Mouse (Mus musculus): Measurements from ENCODE around the gene Sh3rf1.
"Not testable (repeated sequence)": the region's sequence is repeated elsewhere in the genome, so short reads cannot be mapped to it uniquely, and the experiment has no call there.

The Sh3rf1 gene

GRCm38 (mm10) chr8:61374059-61374755, 150.5 kb downstream of the Sh3rf1 start:
- no peak for DNase-seq (ENCODE audit: low spot score)

GRCm38 (mm10) chr8:61375205-61375604, 151.5 kb downstream of the Sh3rf1 start:
- DNase-seq (ENCODE audit: low spot score): no peak

GRCm38 (mm10) chr8:61378847-61379698, 155.4 kb downstream of the Sh3rf1 start:
- DNase-seq (ENCODE audit: low spot score): no peak

GRCm38 (mm10) chr8:61384536-61384935, 160.9 kb downstream of the Sh3rf1 start:
- no peak for DNase-seq (ENCODE audit: low spot score)

GRCm38 (mm10) chr8:61385502-61386191, 162.0 kb downstream of the Sh3rf1 start:
- DNase-seq (ENCODE audit: low spot score): no peak

GRCm38 (mm10) chr8:61386645-61387044, 163.0 kb downstream of the Sh3rf1 start:
- DNase-seq (ENCODE audit: low spot score): no peak

GRCm38 (mm10) chr8:61387501-61387963, 163.9 kb downstream of the Sh3rf1 start:
- no peak for DNase-seq (ENCODE audit: low spot score)

- DNase-seq (ENCODE audit: low spot score): no peak
Measured at GRCm38 (mm10) chr8:61388341-61388740, 164.7 kb downstream of the Sh3rf1 start.

- DNase-seq (ENCODE audit: low spot score): no peak
Measured at GRCm38 (mm10) chr8:61390307-61391057, 166.8 kb downstream of the Sh3rf1 start.

- DNase-seq (ENCODE audit: low spot score): no peak
Measured at GRCm38 (mm10) chr8:61391058-61391434, 167.4 kb downstream of the Sh3rf1 start.

- DNase-seq (ENCODE audit: low spot score): no peak
Measured at GRCm38 (mm10) chr8:61397139-61397538, 173.5 kb downstream of the Sh3rf1 start.

GRCm38 (mm10) chr8:61397755-61398154, 174.1 kb downstream of the Sh3rf1 start:
- DNase-seq (ENCODE audit: low spot score): no peak

GRCm38 (mm10) chr8:61402861-61403260, 179.2 kb downstream of the Sh3rf1 start:
- no peak for DNase-seq (ENCODE audit: low spot score)

- DNase-seq (ENCODE audit: low spot score): no peak
Measured at GRCm38 (mm10) chr8:61403266-61404177, 179.8 kb downstream of the Sh3rf1 start.

- no peak for DNase-seq (ENCODE audit: low spot score)
Measured at GRCm38 (mm10) chr8:61404178-61404560, 180.5 kb downstream of the Sh3rf1 start.

- DNase-seq (ENCODE audit: low spot score): no peak
Measured at GRCm38 (mm10) chr8:61409081-61409480, 185.4 kb downstream of the Sh3rf1 start.

- DNase-seq (ENCODE audit: low spot score): not testable (repeated sequence)
Measured at GRCm38 (mm10) chr8:61409712-61410111, 186.0 kb downstream of the Sh3rf1 start.

GRCm38 (mm10) chr8:61419521-61419920, 195.8 kb downstream of the Sh3rf1 start:
- no peak for DNase-seq (ENCODE audit: low spot score)

GRCm38 (mm10) chr8:61420166-61420565, 196.5 kb downstream of the Sh3rf1 start:
- no peak for DNase-seq (ENCODE audit: low spot score)

GRCm38 (mm10) chr8:61421606-61422005, 197.9 kb downstream of the Sh3rf1 start:
- DNase-seq (ENCODE audit: low spot score): no peak

GRCm38 (mm10) chr8:61425125-61425524, 201.5 kb downstream of the Sh3rf1 start:
- no peak for DNase-seq (ENCODE audit: low spot score)
